Mouse (Mus musculus) 416B (cell line): ENCODE measurements around the gene Smad6.

Source experiments
- DNase-seq: peaks from one replicate; pipeline ENCODE4 v3.0.0; 2011; ENCODE audit warnings: low read depth

Smad6 gene

DNA sequence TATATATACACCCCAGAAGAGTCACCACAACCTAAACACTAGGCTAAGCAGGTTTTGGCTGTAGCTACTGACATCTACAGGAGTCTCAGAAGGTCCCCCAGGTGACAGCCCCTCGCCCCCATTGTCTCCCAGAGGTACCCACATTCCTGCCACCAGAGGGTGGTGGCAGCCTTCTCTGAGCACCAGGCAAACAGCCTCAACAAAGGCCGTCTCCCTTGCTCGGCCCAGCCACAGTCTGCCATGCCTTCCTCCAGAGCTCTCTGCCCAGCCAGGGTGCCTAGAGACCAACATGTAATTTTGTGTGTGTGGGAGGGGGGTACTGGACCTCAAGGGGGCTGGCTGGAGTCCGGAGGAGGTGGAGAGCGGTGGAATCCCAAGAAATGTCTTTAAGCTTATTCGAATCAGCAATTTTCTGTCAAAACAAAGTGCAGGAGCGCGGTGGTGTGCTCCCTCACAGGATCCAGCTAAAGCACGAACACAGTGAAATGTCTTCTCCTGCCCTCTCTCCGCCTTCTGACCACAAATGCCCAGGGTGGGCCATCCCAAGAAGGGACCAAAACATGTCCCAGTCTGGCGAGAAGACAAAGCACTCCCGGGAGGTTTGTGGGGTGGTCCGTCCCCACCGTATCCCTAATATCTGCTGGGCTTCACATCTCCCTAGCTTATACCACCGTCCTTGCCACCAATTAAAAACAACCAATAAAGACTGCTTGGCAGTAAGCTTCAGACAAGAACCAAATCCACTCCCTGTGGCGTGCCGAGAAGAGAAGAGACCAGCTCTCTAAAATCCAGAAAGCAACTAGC lies 62.5 kb downstream of the Smad6 start:
- DNase-seq, result no peak

DNA sequence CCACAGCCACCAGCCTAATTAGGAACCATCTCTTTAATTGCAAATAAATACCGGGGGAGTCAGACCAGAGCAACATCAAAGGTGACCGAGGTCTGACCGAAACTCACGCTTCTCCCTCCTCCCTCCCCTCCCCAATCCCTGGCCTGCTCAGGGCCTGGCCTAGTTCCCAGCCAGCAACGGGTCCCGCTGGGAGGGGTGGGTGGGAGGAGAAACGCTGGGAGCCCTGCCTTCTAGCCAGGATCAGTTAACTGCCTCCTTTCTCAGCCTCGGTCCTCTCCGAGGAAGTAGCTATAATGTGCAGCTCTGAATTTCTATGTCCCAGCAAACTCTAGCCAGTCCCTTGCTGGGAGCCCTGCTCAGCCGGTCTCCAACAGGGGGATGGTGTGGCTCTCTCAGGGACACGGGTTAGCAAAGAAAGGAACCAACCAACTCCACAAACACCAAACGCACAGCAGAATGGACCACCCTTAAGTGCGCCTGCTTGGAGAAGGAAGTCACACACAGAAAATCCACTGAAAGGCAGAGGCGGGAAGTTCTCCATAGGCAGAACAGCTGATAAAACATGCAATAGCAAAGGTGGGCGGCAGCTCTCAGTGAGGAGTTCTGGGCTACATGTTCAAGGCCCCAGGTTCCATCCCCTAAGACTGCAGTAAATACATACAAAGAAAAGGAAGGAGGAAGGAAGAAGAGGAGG lies 63.4 kb downstream of the Smad6 start:
- no peak for DNase-seq

DNA sequence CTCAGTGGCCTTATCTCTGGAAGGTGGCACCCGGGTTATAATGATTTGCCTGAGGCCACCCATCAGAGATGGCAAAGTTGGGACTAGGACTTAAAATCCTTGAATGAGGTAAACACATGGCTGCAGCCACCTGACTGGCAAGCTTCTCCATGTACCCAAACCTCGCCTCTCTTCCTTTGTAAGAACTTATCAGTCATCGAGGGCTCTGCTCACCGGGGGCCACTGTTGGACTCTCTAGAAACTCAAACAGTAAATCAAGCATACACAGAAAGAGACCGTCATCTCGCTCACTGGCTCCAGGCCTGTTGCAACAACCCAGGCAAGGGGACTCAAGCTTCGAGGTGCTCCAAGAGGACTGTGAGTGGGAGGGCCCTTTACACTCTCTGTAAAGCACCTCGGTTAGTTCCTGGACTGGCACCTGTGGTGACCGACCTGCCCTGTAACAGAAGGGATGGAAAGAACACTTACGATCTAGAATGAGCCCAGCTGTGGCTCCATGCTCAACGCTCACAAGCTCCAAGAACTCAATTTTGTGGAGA lies 64.1 kb downstream of the Smad6 start:
- no peak for DNase-seq

DNA sequence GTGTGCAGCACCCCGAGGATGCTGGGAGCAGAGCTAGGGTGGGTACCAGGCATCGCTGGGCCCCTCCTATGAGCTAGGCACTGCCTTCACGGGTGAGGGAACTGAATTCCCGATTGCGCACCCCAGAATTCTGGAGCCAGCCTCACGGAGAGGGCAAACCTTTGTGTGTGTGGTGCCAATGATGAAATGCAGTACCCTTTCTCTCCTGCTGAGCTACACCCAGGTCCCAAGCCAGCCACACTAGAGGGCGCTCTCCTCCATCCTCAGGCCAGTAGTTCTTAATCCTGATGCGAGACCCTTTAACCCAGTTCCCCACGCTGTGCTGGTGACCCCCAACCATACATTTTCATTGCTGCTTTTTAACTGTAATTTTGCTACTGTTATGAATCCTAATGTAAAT lies 65.8 kb downstream of the Smad6 start:
- DNase-seq, result peak; percentile 73

DNA sequence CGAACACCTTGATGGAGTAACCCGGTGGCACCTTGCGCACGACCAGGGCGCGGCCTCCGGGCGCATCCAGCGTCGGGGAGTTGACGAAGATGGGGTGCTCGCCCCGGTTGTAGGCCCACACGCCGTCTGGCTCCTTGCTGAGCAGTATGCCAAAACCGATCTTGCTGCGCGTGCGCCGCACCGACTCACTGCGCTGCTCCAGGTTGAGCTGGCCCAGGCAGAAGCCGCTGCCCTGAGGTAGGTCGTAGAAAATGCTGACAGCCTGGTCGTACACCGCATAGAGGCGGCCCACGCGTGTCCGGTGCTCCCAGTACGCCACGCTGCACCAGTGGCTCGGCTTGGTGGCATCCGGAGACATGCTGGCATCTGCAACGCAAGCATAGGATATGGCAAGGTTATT lies 68.2 kb downstream of the Smad6 start:
- DNase-seq, result no peak

DNA sequence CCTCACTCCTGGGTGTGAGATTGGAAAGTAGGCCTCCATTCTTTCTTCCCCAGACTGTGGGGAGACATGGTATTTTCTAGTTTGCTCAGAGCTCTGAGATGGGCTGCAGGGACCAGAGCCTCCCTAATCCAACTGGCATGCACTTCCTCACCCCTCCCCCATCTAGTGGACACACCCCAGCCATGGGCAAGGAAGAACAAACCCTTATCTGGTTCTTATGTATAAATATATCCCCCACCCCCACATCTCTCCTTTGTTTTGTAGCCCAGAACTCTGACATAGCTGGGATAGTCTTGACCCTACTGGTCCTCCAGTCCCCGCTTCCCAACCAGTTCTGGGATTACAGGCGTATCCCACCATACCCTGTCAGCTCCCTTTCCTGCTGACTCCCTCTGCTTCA lies 69.3 kb downstream of the Smad6 start:
- no peak for DNase-seq

DNA sequence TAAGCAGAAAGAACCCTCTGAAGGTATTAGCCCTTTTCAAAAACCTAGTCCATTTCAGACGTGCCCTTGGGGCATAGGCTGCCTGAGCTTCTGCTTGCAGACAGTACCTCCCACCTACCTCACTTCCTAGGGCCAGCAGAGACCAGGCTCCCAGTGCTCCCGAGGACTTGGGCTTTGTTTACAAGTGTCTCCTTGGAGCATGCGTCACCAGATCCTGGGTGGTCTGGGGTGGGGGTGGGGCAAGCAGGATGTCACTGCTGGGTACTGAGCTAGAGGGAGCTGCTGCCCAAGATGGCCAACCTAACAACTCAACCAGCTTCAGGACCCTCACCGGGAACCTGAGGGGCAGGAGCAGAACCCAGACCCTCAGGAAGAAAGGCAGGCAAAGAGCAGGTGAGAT lies 71.5 kb downstream of the Smad6 start:
- DNase-seq, result no peak

DNA sequence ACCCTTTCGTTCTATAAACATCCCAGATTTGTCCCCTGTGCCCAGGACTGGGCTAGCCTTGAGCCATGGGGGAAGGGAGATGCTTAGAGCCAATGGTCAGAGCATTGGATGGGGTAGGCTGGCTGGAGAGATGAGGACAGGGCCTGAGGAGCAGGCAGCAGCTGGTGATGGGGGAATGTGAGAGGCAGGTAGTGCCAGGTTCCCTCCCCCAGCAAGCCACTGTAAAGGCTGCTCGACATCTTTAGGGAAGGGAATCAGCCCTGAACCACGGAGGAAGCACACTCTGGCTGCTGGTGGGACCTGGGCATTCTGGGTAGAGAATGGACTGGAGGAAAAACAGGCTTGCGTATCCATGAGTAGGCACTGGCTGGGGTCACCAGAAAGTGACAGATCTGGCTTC lies 72.5 kb downstream of the Smad6 start:
- DNase-seq, result no peak

DNA sequence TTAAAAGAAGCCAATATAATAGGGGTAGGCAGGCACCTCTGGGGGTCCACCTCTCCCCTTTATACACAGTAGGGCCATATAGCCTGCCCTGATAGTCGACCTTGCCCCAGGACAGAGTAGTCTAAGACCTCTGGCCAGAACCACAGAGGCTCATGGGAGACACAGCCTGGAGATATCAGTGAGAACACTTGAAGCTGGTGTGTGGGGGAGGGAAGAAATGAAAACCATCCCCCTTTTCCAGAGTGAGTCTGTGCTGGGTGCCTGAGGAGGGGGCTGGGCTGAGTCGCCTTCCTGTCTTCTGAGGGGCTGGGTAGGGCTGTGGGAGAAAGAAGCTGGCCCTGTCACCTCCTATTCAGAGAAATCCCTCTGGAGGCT lies 79.3 kb downstream of the Smad6 start:
- DNase-seq, result no peak

DNA sequence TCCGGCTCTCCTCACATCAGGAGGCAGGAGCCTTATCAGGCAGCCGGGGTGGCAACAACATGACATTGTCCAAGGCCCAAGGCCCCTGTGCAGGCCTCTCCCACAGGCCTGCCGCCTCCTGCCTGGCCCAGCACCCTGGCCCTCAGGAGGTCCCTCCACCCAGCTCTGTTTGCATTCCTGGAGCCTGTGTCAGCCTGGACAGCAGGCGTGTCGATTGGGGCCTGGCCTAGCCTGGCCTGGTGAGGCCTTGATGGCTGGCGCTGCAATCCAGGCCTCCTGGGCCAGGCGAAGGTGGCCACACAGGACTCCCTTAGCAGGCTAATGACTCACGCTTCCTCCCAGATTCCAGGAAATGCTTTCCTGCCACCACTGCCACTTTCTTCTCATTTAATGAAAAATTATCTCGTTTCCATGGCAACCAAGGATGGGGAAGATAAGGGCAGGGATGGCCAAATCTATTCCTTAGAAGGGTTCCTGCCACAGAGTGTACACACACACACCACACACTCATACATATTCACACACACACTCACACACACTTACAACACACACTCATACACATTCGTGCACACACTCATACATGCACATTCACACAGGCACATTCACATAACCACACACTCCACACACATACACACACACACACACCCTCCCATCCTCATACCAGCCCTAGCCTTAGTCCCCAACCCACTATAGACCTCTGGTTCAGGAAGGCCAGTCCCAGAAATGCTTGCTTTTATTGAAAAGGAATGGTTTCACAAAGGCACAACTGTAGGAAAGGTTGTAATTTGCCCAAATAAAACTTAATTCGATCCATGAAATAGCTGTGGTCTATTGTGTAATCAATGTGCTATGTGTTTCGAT lies 79.9 kb downstream of the Smad6 start:
- peak; percentile 64 for DNase-seq

DNA sequence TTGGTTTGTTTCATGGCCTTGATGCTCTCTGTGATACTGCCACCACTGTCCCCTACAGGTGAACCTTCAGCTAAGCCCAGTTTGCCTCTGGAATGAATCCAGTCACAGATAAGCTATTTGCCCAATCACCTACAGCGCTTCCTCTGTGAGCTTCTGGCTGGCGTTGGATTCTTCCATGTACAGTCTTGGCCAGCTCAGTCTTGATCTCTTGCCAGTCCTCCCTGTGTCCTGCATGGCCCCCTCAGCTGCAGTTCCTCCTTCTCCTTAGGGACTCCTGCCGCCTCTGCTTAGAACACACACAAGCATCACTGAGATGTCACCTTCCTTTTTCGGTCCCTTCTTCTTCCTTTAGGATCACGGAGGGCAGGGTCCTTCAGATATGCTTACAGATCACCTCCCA lies 85.6 kb downstream of the Smad6 start:
- DNase-seq, result no peak

DNA sequence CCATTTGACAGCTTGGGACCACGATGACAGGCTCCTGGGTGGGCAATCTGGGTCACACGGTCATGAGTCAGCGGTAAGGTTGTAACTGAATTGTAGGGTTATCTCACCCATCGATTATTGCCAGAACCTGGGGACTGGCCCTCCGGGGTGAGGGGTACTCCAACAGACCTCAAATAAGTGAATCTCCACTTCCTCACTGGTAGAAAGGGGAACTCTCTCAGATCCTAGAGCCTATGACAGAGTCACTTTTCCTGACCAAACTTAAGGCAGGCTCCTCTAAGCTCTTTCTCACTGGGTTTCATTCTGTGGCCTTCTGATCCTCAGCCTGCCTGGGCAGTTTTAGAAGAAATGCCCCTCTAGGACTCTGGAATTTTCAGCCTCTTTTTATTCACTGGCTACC lies 88.8 kb downstream of the Smad6 start:
- no peak for DNase-seq

DNA sequence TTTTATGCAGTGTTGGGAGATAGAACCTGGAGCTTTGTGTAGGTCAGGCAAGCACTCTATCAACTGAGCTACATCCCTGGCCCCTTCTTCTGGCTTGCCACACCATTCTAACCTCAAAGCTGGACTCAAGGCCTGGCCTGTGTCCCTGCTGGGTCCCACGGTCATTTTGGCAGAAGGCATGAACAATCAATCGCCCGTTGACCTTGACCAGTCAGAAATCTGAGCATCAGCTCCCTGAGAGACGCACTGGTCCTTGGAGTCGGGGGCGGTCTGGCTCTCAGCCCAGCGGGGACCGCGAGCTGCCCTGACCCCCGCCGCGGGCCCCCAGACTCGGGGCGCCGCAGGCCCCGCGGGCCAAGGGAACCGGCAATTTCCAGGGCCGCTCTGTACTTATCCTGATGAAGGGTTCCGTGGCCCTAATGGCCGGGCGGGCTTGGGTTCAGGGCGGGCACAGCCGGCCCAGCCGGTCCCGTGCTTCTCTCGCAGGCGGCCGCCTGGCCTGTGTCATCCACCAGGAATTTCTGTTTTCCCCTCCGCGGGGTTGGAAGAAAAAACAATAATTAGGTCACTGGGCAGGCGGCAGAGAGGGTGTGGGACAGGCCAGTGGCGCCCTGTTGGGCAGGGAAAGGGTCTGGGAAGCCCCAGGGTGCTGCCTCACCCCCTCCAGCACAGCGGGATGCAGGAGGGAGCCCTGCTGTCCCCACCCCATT lies 94.4 kb downstream of the Smad6 start:
- no peak for DNase-seq

DNA sequence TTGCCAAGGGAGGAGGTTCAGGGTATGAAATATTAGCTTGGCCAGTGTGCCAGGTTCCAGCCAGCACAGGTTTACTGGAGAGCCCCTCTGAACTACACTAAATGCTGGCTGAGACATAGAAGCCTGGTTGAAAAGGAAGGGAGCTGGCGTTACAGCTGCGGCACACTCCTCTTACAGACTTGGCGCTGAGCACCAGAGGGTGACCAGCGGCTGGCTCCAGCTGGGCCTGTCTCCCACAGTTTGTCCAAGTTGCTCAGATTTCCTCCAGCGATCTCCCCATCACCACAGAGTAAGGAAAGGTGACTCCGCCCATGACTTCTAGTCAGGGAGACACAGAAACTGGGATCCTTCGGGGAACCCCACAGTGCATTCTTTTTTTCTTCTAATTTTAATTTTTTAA lies 95.5 kb downstream of the Smad6 start:
- no peak for DNase-seq

DNA sequence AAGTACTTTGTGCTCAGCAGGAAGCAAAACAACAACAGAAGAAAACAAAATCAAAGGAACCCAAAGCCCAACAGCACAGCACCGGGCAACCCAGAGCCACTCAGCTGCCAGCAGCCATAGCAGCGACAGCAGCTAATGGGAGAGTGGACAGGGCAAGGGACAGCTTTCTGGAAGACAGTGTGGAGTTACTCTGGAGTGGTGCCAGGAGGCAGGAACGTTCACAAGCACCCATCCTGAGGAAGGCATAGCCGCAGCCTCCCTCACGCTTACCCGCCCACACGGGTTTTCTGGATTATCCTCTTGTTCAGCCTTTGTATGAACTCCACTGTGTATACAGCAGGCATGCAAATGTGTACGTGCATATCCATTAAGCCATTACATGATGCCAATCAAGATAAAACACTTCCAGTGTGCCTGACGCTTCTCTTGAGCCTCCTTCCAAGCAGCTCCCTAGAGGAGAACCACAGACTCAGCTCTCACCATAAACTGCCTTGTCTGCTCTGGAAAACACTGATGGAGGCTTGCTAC lies 98.6 kb downstream of the Smad6 start:
- no peak for DNase-seq

DNA sequence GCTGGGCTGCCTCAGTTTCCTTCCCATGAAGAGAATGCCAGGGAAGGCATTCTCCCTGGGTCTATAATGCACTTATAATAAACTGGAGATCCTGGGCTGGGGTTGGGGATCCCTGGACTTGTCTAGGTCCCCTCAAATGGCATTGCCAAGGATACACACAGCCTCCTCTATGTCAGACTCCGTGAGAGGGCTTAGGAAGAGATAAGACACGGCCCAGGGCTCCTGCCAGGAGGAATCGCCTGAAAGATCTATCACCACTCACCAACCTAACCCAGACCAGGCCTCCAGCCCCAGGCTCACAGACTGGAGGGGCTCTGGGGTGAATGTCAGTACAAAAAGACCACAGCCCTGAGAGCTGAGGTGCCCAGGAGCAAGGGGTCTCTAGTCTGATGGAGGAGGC lies 102.2 kb downstream of the Smad6 start:
- no peak for DNase-seq

DNA sequence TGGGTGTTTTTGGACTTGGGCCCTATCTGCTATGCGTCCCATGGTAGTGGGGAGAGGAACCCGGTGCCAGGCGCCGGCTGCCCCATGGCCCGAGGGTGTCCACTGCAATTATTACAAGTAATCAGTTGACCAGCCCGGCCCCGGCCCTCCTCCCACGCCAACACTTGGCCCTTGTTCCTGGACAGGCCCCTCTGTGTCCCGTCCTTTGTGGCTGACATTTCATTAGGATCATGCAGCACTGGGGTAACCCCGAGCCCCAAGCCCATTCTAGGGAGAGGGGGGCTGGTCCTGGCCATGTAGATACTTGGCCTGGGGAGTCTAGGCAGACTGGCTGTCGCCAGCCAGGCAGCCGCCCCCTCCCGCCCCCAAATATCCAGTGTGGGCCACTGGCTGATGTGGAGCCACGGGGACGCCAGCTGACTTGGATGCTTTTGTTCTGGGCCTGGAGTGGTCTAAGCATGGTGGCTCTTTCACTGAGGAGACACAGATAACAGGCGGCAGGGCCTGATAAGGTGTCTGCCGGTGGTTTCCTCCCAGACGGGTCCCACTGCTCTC lies 102.8 kb downstream of the Smad6 start:
- DNase-seq, result no peak

DNA sequence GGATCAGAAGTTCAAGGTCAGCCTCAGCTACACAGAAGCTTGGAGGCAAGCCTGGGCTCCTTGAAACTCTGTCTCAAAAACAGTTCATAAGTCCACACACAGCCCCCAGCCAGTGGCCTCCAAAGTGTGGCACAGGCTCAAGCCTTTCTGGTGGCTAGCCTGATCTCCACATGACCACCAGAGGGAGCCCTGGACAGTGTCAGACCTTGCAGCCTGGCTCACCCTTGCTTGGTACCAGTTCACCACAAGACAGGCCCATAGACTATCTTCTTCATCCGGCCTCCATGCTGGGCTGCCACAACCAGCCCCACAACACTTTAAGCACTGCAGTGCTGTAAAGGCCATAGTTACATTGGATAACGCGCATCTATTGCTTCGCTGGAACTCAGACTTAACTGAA lies 103.6 kb downstream of the Smad6 start:
- DNase-seq, result peak; percentile 84

DNA sequence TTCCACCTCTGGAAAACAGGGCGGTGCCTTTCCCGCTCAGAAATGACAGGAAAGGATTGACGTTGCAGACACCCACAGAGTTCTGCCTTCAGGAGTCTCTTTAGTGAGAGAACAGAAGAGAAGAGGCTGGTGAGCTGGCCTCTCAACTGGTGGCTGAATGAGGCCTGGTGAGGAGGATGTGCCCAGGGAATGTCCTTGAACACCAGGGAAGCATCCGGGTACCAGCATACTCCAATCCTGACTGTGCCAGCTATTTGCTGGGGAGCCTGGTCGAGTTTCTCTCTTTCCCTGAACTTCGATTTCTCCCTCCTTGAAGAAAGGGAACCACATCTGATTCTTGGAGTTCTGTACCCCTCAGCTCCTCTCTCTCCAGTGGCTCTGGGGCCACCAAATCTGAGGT lies 105.4 kb downstream of the Smad6 start:
- no peak for DNase-seq

DNA sequence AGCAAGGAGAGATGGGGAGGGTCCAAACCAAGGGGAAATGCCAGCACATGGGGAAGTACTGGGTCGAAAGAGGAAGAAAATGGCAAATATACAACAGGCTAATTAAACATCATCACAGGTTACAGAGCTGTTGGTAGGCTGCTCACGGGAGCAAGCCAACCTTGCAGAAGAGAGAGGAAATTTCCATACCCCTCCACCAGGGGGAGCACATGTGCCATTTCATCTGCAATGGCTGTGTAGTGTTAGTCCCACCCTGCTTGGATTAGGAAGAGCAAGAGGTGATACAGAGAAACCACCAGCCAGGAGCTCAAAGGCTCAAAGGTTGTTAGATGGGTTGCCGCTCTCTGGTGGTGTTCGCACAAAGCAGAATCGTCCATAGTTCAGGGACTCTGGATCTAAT lies 105.9 kb downstream of the Smad6 start:
- peak; percentile 73 for DNase-seq

DNA sequence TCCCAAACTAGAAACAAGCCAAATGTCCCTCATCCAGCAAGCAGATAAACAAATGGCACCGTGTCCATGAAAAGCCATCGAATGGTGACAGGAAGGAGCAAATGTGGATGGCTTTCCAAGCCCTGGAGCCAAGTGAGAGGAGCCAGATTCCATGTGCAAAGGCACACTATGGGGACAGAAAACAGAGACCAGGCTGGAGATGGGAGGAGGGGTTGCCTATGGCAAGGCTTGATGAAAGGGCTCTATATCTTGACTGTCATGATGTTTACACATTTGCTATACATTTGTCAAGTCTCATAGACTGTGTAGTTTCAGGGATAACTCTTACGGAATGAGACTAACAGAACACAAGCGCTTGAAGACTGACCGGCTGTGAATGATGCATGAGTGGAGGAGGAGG lies 106.9 kb downstream of the Smad6 start:
- no peak for DNase-seq
